Mouse (Mus musculus) frontal cortex, adult 2 months (tissue): Measurements from ENCODE around the gene Slc25a5. TPM values are rescaled to one million over a fixed set of nuclear protein-coding genes. Genes with fewer than 3 reads are reported as not detected.

Experiments
- DNase-seq, 2 experiments: peaks; one replicate each; pipeline ENCODE4 v3.0.0; 2022; ENCODE audit warnings: low spot score in 1 of 2; ENCODE audit errors: extremely low spot score in 1 of 2
- polyA plus RNA-seq: library from polyadenylated mRNA; depleted of rRNA; stranded (reverse); fragments of >200 nt; gene quantifications from 2 replicates; pipeline ENCODE4 v1.2.3, GENCODE M21; 2012

The Slc25a5 gene
- polyA plus RNA-seq, 1 experiment: 486 TPM

DNA sequence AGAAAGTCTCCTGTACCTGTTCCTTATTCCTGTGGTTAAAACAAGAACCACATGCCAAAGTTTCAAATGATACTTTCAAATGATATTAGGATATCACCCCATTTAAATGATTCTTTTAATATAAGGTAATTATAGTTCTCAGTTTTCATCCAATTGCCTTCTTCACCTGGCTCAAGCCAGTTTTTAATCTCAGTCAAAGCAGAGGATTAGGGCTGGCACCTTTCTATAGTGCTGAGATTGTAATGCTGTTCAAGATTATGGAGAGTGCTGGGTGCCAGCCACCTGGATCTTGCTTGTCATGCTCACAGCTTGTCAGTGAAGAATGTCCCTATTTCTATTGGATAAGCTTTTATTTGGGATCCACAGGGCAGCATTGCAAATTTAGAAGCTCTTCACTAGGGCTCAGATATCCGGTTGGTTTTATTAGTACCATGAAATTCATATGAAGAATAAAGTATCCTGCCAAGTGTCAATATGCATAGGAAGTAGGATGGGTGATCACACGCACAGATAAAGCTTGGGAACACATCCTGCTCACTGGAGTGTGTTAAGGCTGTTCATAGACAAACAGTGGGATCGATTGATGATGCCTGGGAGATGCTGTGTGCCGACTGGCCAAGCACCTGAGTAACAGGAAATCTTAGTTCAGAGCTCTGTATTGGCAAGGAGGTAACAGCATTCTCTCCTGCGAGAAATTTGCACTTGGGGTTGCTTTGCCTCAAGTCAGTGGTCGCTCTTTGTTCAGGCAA lies 3.9 kb downstream of the Slc25a5 start:
- no peak for DNase-seq

DNA sequence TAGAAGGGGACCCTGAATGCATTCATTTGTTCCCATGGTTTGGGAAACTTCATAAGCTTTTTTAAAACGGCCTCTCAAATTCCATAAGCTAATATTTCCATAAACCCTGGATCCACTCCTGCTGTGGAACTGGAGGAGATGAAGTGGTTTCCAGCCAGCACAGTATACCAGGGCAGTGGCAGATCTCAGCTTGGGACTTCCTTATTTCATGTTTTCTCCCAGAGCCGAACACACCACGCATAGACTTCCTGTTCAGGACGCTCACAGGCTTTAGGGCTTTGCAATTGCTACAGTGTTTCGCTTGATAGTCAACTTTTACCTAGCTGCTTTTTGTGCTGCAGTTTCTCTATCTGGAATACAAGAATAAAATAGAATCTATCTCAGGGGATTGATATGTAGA lies 7.7 kb downstream of the Slc25a5 start:
- no peak for DNase-seq

DNA sequence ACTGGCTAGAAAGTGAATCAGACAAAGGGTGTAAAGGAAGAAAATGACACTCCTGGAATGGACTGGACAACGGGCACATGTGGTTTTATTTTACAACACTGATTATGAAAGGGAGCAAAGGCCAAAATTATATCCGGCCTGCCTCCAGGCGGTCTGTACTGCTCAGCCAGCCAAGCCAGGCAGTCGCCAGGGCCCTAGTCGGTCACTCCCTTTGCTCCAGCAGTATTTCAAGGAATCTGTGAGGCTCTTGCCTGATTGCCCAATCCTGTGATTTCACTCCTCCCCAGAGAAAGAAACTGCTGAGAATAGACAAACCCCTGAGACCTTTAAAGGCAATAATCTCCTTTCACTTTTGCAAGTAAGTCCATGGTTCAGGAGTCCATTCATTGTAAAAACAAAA lies 8.7 kb downstream of the Slc25a5 start:
- DNase-seq: no peak

DNA sequence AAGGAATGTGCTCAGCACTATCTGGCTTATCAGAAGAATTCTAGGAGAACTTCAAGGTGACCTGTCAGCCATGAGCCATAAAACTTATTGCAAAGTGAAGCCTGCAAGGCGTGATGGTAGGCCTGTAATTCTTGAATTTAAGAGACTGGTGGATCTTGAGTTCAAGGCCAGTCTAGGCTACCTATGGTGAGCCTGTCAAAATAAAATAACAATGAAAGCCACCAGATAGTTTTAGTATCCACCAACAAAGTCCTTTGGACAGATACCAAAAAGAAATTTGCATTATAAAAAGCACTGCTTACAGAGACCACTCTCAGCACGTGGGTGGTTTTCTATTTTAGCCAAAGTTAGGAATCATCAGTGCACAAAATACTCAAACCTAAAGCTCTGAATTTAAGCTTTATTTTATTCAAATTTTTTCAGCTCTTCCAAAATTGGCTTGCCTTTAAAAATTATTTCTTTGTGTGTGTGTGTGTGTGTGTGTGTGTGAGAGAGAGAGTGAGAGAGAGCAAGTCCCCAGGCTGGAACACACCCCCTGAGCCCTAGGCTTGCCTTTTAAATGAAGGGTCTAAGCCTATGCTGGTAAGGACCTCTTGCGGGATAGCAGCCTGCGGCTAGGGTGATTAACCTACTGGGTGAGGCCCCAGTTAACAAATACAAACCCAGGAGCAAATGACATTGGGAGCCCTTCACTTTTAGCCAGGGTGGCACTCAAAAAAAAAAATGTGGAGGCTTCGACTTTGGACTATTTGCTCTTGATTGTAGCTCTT lies 10.2 kb downstream of the Slc25a5 start:
- DNase-seq: no peak

DNA sequence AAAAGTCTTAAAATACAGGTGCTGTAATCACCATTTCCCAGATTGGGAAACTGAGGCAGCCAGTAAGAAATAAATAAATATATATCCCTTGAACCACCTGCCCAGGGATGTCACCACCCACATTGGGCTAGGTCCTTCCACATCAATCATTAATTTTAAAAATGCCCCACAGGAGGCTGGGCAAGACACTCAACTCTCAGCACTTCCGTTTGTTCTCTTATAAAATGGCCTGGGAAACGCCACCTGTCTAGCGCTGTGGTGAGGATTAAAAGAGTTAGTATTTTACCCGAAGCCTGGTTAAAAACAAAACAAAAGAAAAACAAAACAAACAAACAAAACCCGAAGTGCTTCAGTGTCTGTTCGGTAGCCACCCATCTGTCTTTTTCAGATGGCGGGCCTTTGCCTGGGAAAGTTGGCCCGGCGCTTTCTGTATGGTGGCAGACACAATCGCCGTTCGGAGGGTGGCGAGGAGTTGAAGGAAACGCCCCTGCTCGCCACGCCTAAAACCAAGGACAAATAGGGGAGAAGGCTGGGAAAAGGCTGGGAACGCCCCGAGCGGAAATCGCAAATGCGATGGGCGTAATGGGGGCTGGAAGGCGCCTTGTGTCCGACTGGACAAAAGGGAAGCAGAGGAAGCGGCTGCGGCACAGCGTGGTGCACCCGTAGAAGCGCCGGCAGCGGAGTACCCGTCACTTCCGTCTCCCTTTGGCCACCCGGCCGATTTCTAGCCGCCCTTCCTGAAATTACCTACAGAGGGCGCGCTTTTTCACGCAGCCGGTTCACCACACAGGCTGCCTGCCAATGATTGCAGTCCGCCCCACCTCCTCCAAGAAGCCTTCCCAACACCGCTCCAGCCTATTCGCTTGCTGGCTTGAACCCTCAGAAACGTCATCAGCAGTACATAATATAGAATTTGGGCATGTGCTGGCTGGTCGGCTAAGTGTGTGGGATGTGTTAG lies 12.2 kb downstream of the Slc25a5 start:
- peak; percentile 82 to 89 for DNase-seq

DNA sequence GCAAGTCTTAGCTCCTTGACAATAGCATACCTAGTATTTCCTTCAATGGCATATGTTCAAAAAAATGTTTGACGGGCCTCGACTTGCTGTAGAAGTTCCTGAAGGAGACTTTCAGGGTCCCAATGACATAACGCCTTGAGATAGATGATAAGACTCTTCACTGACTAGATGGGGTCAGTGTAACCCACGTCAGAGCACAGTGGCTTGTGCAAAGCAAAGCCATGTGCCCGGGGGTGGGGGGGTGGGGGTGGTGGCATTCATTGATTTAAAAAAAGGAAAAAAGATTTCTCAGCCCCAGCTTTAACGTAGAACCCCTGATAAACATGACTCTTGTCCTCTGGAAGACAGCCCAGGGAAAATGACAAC lies 12.8 kb downstream of the Slc25a5 start:
- DNase-seq: no peak

DNA sequence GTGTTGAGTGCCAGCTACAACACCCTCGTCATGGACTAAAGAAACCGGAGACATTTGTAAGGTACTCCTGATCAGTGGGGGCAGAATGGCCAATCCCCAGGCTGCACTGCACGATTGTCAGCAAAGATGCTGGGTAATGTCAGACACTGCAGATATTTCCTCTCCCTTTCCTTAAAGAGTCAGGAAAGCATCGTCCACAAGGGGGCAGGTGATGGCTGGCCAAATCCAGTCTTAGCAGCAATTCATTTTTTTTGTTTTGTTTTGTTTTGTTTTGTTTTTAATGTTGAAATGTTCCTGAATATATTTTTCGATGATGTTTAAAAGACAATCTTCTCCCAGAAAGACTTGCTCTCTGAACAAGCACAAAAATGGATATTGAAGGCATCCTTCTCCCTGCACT lies 15.9 kb downstream of the Slc25a5 start:
- DNase-seq: peak in 1 of 2 experiments; percentile 32

DNA sequence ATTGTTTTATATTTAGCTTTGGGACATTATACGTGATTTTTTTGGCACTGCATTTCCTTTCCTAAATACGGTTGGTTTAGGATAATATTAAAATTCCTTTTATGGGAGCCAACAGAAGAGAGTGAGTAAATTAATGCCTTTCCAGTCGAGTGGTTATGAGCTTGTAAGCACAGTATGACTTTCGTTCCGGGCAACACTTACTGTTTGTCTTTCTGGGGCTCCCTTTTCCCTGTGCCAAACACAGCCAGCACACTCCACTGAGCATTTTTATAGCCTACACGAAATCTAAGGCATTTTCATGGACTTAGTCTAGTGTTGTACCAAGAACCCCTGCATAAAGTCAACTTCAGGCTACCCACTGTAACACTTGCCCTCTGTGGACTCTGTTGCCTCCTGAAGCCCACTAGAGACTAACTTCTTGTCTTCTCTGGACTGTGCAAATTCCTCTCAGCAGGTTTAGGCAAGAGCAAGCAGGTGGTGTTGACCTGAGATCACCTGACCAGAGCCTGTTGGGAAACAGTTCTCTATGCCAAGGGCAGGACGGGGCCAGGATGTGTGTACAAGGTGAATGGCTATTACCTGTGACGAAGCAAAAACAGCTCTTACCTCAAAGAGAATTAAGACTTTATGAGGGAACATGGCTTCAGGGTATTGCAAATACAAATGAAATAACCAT lies 18.8 kb downstream of the Slc25a5 start:
- no peak for DNase-seq

DNA sequence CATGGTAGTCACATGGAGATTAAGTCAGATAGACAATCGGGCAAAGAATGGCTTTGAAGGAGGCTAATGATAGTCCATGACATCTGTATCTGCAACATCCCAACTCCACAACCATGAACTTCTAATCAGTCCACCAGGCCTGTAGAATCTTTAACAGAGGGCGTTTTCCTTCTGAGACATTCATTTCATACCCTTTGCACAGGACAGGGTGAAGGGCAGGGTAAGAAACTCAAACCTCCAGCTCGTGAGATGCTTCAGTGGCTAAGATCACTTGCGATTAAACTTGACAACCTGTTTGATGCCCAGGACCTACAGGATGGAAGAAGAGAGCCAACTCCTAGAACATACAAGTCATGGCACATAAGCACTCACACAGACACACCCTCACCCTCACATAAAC lies 19.6 kb downstream of the Slc25a5 start:
- DNase-seq: no peak

DNA sequence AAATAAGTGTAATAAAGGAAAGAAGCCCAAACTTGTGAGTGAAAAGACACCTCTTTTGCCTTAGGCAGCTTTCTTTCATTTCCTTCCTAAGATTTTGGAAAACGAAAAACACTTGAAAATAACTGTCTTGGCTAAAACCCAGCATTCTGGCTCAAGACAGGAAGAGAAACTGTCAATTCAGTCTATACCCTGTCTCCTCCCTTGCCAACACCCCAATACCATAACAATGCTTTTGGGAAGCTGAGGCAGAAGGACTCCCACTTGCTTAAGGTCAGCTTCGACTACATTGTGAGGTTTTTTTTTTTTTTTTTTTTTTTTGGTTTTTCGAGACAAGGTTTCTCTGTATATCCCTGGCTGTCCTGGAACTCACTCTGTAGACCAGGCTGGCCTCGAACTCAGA lies 20.0 kb downstream of the Slc25a5 start:
- DNase-seq: no peak

DNA sequence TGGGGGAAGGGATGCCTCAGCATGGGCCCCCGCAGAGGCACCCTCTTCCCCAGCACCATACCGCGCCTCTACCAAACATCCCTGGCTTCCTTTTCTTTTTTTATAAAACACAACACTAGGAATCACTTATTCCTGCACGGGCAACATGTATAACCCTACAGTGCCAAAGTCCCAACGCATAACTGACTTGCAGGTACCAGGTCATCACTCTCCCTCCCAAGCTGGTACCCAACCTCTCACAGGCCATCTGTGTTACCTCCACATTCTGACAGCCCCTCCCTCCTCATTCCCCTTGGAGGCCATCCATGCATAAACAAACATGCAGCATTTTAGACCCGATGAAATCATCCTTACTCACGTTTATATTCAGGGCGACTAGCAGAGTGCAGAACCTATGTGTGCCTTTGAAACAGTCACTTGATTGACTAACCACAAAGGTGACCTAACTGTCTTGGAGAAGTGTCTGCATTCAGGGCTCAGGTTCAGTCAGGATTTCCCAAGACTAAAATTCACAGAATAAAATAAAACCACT lies 21.0 kb downstream of the Slc25a5 start:
- DNase-seq: no peak

DNA sequence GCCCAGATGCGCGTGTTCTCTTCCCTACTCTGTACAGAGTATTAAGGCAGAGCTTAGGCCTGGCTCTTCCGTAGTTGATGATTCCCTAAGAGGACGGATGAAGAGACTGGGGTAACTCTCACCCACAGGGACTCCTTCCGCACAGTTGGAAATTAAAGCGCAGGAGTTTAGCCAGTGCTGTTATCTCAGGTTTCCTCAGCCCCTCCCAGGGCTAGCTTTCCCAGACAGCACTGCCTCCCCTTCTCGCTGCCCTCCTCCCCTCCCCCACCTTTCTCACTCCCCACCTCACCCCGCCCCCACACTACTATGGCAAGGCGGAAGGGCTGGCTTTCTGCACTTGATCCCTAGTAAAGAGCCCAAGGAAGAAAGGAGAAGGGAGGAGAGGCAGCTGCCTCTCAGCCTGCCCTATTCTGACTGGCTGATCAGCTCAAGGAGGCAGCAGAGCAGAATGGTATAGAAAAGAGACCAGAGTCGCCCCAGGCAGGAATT lies 21.5 kb downstream of the Slc25a5 start:
- no peak for DNase-seq

DNA sequence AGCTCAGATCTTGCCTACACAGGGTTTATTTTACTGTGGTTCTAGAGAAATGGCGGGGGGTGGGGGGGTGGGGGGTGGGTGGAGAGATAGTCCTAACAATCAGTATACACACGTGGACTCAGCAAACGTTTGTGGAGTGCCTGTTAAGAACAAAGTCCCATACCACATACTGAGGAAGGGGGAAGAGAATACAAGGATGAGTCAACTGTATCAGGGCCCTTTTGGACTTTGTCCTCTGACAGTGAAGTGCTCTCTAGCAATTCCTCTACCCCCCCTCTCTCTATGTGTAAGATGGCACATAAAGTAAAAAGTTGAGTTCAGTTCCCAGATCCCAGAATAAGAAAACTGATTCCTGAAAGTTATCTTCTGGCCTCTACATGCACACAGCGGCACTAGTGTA lies 24.1 kb downstream of the Slc25a5 start:
- no peak for DNase-seq

DNA sequence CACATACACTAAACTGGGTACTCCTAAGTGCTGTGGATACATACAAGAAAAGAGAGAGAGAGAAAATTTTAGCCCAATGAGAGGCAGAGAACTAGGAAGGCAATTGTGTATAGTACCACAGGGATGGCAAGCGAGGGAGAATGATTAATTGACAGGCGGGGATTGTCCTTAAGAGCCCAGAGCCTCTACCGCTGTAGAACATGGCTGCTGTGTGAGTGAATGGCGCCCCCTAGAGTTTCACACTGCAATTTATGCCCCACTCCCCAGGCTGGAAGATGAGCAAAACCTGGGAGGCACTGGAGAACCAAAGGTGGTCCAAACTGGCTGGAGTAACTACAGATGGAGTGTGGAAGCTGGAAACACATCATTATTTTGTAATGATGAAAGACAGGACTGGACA lies 24.8 kb downstream of the Slc25a5 start:
- DNase-seq: peak in 1 of 2 experiments; percentile 38

DNA sequence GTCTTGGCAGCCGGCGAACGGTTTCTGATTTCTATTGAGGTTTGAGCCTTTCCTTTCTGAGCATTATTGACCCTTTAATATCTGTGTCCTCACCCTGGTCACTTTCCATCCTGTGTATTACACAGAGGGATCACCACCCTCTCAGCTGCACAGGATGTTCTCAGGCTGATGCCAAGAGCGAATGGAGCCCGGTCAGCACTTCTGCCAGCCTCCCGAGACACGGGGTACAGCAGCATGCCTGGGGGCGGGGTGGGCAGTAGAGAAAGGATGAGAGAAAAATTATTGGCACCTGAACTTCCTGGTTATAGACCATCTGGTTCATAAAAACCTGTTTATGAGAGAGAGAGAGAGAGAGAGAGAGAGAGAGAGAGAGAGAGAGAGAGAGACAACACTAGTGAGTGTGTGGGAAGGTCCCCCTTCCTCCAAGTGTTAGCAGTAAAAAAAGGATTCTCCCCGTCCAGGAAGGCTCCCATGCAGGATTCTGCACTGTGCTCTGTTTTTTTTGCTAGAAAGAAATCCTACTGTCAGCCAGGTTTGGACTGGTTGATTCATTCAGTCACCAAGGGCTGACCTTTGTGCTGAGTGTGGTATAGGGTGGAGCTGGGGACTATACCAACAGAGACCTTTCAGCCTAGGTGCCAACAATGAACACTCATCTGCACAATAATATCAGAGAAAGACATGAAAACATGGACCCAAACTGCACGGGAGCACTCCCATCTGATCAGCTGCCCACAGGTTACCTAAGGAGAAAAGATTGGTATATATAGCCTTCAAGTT lies 28.7 kb downstream of the Slc25a5 start:
- DNase-seq: no peak

DNA sequence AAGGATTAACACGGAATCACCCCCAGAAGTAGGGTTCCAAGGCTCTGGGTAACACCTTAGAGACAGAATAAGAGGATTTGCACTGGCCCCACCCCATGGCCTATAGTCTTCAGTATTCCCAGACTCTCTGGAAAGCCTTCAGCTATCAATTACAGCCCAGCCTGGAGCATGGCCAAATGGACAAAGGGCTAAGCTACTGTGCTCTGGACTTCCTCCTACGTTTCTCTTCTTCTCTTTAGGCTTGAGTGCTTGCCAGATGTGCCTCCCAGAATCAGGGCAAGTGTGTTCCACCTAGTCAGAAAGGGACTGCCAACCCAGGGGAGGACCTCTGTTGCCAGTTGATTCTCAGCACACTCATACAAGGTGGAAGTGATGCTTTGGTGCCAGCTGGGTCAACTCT lies 29.6 kb downstream of the Slc25a5 start:
- DNase-seq: no peak

DNA sequence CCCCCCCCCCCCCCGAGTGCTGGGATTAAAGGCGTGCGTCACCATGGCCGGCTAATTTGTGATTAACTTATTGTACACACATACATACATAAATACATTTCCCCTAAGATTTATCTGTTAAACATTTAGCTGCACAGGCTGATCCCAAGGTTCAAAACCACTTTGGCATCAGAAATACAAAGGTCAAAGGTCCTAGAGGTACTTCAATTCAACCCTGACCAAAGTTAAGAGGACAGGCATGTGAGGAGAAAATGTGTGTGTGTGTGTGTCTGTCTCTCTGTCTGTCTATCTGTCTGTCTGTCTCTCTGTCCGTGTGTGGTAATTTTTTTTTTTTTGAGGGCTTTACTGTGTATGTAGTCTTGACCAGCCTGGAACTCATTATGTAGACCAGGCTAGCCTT lies 31.4 kb downstream of the Slc25a5 start:
- no peak for DNase-seq

DNA sequence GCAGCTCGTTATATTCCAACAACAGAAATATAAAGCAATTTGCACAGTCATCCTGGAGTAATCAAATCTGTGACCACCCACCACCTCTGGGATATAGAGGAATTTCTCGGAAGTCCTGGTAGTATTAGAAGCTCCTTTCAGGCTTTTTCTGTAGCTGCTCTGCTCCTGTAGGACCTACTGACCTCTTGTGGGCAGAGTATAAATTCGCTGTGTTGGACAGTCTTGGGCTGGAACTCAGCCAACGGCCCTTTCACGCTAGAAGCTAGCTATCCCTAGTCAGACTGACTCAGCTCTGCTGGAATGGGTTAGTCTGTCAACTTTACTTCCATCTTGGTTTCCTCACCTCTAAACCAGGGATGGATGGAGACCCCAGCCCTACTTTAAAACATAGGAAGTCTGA lies 34.8 kb downstream of the Slc25a5 start:
- DNase-seq: no peak

DNA sequence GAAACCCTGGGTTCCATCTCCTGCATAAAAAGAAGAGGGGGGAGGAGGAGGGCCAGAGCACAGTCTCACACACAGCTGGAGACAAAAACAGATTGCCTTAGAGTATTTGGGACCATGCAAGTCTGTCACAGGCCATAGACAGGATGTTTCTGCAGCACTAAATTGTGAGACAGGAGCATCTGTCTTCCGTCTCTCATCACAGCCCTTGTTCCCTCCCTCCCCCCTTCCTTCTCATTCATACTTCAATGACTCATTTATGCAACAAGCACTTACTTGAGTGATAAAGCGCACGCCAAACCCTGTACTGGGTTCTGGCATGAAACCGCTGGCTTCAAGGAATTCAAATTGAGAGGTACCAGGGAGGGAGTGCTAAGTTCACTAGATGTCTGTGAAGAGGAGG lies 36.2 kb downstream of the Slc25a5 start:
- DNase-seq: peak in 1 of 2 experiments; percentile 48
